Mouse (Mus musculus) liver, embryonic 13.5 days (tissue): ENCODE measurements around the gene E130308A19Rik. TPM values are rescaled to one million over a fixed set of nuclear protein-coding genes. Genes with fewer than 3 reads are reported as not detected.

Experiments
- ATAC-seq: fragments of 200-750 bp; cut with Nextera tagmentation; 2 replicates; pipeline ENCODE4 v1.8.0; 2017; ENCODE audit warnings: low read depth, mild to moderate bottlenecking, moderate number of reproducible peaks, moderate library complexity
- DNase-seq: peaks from one replicate; pipeline ENCODE4 v3.0.0; 2022
- H3K27ac ChIP-seq: fragments of 300-500 bp; sonication (generic); 2 replicates; pipeline ENCODE4 v1.5.1; 2015; ENCODE audit warnings: moderate library complexity, mild to moderate bottlenecking, inconsistent platforms
- H3K27me3 ChIP-seq: fragments of 300-500 bp; sonication (generic); 2 replicates; pipeline ENCODE4 v1.6.1; 2015; ENCODE audit warnings: mild to moderate bottlenecking, inconsistent platforms
- H3K36me3 ChIP-seq: fragments of 300-500 bp; sonication (generic); 2 replicates; pipeline ENCODE4 v1.6.1; 2015; ENCODE audit warnings: mild to moderate bottlenecking, inconsistent platforms
- H3K4me1 ChIP-seq: fragments of 300-500 bp; sonication (generic); replicated peaks from 2 replicates; pipeline ENCODE4 v1.6.1; 2015; ENCODE audit warnings: inconsistent platforms
- H3K4me2 ChIP-seq: fragments of 300-500 bp; sonication (generic); 2 replicates; pipeline ENCODE4 v1.6.1; 2015; ENCODE audit warnings: inconsistent platforms, mild to moderate bottlenecking, moderate library complexity
- H3K4me3 ChIP-seq: fragments of 300-500 bp; sonication (generic); replicated peaks from 2 replicates; pipeline ENCODE4 v1.5.1; 2015; ENCODE audit warnings: mild to moderate bottlenecking, inconsistent platforms
- H3K9ac ChIP-seq: fragments of 300-500 bp; sonication (generic); 2 replicates; pipeline ENCODE4 v1.6.1; 2015; ENCODE audit warnings: mild to moderate bottlenecking, inconsistent platforms
- H3K9me3 ChIP-seq: fragments of 300-500 bp; sonication (generic); replicated peaks from 2 replicates; pipeline ENCODE4 v1.6.1; 2016; ENCODE audit warnings: inconsistent platforms
- WGBS: fragments of 180-500 bp; shearing (Covaris S2); methylation state at CpG from one replicate; pipeline ENCODE4 v1.1.7; 2015; ENCODE audit not compliant: insufficient replicate concordance; 5-methylcytosine and 5-hydroxymethylcytosine counted together
- polyA plus RNA-seq: library from polyadenylated mRNA; unstranded; fragments of >200 nt; fragmentation: Nextera tagmentation; extraction: Ambion mirVana; gene quantifications from 2 replicates; pipeline ENCODE4 v1.2.1, GENCODE M21; 2015

E130308A19Rik gene
- 8.1 and 9.5 TPM in 2 replicates for polyA plus RNA-seq

DNA sequence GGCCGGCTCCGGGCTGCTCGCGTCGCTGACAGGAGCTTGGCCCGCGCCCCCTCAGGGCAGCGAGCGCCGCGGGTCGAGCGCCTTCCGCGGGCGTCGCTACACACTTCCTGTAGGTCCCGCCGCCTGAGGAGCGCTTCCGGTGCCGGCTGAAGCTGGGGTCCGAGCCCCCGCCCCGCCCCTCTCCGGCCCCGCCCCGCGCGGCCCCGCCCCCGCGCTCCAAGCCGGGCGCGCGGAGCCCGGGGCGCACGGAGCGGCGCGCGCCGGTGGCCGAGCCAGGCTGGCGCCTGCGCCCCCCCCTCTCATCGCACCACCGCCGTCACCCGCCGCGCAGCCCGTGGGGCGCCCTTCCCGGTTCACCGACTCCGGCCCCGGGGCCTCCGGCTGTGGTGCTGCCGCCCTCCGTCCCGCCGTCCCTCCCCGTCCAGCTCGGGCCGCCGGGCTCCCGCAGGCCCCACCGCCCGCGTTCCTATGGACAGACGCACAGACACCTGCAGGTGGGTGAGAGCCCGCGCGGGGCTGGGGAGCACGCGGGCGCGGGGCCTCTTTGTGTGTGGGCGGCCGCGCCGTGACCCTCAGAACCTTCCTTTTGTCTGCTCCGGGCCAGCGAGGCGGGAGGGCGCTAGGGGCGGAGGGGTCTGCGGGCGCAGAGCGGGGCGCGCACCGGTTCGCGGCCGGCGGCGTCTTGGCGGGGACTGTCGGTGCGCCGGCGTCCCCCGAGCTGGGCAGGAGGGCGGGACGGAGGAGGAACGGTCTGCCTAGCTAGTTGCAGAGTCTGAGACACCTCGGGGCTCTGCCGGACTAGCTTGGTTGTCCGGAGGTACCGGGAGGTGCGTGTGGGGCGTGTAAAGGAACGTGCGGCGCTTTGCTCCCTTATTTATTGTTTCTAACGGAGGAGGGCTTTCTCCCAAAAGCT is at the start of gene E130308A19Rik:
E130308A19Rik (plus strand) TSS at position 214 of the 913 bp plus-strand sequence.
- H3K36me3 ChIP-seq: no peaks in the 10 kb centered on the region
- H3K27me3 ChIP-seq: no peaks in the 10 kb centered on the region
- H3K9ac ChIP-seq: peak within 1 kb of the TSS; percentile 92
- H3K4me2 ChIP-seq: peak within 1 kb of the TSS; percentile 92
- peaks cover 50% of the 10 kb centered on the region for H3K4me1 ChIP-seq
- DNase-seq: peak; percentile 76
- peak within 1 kb of the TSS; percentile 98 for H3K4me3 ChIP-seq
- 0 out of 2 replicates have a peak, but pooled peaks cover 5% of the 10 kb centered on the region for H3K9me3 ChIP-seq
- 1% methylated on average over 97 of the region's 120 CpGs for WGBS
- peak; percentile 94 for ATAC-seq
- peak within 1 kb of the TSS; percentile 80 for H3K27ac ChIP-seq

DNA sequence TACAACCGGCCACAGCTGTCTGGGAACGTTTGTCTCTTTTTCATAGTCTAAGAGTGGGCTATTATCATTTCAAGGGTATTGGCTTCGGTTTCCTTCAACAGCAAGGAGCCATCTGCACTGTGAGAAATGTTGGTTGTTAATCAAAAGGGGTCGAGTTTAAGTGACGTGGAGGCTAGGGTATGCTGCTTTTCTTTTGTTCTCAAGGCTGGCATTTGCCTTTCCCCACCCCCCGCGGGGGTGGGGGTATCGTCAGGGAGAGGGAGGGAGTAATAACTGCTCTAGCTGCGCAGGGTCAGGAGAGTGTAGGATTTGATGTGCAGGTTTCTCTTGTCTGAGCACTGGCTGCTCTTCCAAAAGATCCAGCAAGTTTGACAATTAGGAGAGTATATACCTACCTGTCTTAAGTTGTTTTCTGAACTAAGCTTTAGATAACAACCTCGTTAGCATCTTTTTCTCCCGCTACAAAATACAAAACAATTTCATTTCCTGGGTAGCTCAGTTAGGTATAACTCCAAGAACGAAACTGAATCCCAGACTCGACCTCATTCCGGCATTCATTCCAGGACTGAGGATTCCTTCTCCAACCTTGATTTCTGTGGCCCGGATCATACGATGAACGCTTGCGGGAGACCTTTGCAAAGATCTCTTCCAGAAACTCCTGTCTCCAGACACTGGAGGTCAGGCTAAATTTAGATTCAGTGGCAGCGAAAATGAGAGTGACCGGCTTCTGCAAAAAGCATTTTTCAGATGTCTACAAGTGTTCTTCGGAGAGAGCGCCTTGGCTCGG is 45.3 kb upstream of the E130308A19Rik start:
- under 1% methylated on average over 23 of the region's 23 CpGs for WGBS
- Histone ChIP-seq H3K4me2 (peak overlapping the region; percentile 82), H3K4me3 (peak overlapping the region; percentile 71), H3K9ac (peak overlapping the region; percentile 68), H3K27ac (peak overlapping the region; percentile 84), H3K4me1 (peaks cover 17% of the 10 kb centered on the region), H3K27me3 (no peaks in the 10 kb centered on the region), H3K36me3 (no peaks in the 10 kb centered on the region), H3K9me3 (no peaks in the 10 kb centered on the region)
- DNase-seq (no peak), ATAC-seq (no peak)

DNA sequence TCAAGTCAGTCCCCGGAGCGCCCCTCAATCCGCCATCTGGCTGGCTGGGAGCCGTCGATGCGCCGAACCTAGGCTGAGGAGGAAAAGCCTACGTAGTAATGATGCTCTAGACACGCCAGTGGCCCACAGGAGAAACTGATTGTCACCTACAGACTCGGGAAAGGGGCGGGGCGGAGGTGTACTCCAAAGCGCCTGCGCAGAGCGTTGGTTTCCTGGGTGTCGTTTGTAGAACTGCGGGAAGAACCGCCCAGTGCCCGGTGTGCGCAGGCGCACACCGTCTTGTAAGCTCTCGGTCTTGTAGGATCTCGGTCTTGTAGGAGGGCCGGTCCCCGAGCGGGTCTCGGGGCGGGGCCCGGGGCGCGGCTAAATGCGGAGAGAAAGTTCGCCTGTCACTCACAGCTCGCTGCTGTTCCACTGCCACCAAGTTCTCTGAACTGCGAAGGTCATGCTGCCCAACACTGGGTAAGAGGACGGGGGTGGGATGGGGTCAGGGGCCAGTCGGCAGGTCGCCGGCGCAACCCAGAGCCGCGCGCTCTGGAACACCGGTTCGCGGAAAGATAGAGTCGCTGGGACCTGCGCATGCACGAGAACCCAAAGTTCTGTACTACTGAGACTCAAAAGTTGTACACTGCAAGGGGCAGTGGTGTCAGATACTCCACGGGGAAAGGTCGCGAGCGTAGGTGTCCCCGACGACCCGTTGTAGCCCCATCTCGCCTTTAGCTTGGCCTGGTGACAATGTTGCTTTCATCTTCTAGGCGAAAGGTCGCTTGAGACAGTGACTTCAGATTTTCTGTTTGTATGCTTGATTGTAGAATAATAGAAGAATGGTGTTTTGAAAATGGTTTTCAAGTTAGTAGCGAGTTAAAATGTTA is 44.5 kb upstream of the E130308A19Rik start, which contains the start of gene Hsdl2:
Hsdl2 (plus strand) TSS at position 250 of the 872 bp plus-strand sequence.
- under 1% methylated on average over 61 of the region's 61 CpGs for WGBS
- H3K9me3 ChIP-seq: no peaks in the 10 kb centered on the region

DNA sequence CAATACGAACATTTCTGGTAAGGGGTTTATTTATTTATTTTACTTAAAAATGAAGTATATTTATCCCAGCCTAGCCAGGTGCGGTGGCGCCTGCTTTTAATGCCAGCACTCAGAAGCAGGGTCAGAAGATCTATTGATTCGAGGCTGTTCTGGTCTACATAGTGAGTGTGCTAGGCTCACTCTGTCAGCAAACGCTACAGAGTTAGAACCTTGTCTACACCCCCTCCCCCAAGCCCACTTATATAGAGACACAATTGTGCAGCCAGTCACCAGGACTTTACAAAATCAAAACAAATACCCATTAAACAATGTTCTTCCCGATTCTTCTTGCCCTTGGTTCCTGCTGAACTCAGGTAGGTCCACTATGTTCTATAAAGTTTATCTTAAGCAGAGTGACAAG is 43.8 kb upstream of the E130308A19Rik start:
- peak overlapping the region; percentile 85 for H3K27ac ChIP-seq
- H3K36me3 ChIP-seq: no peaks in the 10 kb centered on the region
- H3K4me1 ChIP-seq: peaks cover 17% of the 10 kb centered on the region
- H3K4me3 ChIP-seq: peak overlapping the region; percentile 71
- 33% methylated on average over 6 of the region's 6 CpGs for WGBS
- H3K9ac ChIP-seq: peak overlapping the region; percentile 82
- DNase-seq: no peak
- no peaks in the 10 kb centered on the region for H3K27me3 ChIP-seq
- peak overlapping the region; percentile 82 for H3K4me2 ChIP-seq
- no peak for ATAC-seq
- H3K9me3 ChIP-seq: no peaks in the 10 kb centered on the region

More for the DNA sequence above, 44.5 kb upstream of the E130308A19Rik start, which contains the start of gene Hsdl2:
- H3K4me2 ChIP-seq: peak within 1 kb of the TSS; percentile 82
- peak within 1 kb of the TSS; percentile 71 for H3K4me3 ChIP-seq
- ATAC-seq: peak; percentile 96
- DNase-seq: peak; percentile 99
- no peaks in the 10 kb centered on the region for H3K36me3 ChIP-seq
- H3K27ac ChIP-seq: peak within 1 kb of the TSS; percentile 85
- peaks cover 17% of the 10 kb centered on the region for H3K4me1 ChIP-seq
- peak within 1 kb of the TSS; percentile 82 for H3K9ac ChIP-seq
- no peaks in the 10 kb centered on the region for H3K27me3 ChIP-seq

DNA sequence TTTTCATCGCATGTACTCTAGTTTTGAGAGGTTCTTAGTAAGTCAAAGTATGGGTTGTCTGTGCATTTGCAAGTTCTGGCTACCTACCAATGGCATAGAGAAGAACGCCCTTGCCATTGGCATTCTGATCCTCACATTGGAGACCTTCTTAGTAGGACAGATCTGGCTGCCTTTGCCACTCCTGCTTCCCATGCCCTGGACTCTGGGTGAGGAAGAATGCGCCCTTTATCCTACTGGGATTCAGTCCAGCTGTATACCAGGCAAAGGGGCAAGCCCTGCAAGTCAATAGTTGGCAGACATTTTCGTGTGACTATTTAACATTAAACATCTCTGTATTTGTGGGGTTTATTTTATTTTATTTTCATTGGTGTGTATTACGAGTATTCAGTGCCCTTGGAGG is 40.9 kb upstream of the E130308A19Rik start:
- Histone ChIP-seq H3K27me3 (no peaks in the 10 kb centered on the region), H3K27ac (no peak overlapping the region), H3K4me1 (peaks cover 15% of the 10 kb centered on the region), H3K36me3 (no peaks in the 10 kb centered on the region), H3K9me3 (no peaks in the 10 kb centered on the region), H3K4me2 (no peak overlapping the region), H3K9ac (no peak overlapping the region), H3K4me3 (no peak overlapping the region)
- DNase-seq (no peak), ATAC-seq (no peak)
- WGBS: 77% methylated on average over 5 of the region's 5 CpGs

DNA sequence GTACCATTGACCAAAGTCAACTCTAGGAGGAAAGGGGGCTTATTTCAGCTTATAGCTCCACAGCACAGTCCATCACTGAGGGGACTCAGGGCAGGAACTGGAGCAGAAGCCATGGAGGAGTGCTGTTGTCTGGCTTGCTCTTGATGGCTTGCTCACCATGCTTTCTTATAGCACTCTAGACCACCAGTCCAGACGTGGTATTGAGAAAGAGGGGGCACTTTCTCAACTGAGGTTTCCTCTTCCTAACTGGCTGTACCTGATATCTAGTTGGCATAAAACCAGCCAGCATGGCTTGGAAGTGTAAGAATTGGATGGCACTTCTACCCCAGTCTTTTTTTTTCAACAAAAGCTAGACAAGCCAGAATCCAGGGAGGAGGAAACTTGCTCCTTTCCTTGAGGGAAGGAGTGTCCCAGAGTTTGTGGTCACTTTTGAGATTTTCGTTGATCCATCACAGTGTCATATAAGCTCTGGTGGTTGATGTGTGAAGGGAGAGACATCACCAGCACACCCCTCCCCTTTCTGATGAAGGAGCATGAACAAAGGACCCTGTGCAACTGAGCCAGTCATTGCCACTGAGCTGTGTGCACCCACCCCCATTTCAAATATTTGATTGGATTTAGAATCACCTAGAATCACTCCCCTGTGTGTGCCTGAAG is 38.7 kb upstream of the E130308A19Rik start:
- Histone ChIP-seq H3K36me3 (no peaks in the 10 kb centered on the region), H3K27ac (no peak overlapping the region), H3K9me3 (no peaks in the 10 kb centered on the region), H3K4me2 (no peak overlapping the region), H3K4me3 (no peak overlapping the region), H3K4me1 (peaks cover 5% of the 10 kb centered on the region), H3K9ac (no peak overlapping the region), H3K27me3 (no peaks in the 10 kb centered on the region)
- DNase-seq (no peak), ATAC-seq (no peak)
- 52% methylated on average over 2 of the region's 2 CpGs for WGBS

DNA sequence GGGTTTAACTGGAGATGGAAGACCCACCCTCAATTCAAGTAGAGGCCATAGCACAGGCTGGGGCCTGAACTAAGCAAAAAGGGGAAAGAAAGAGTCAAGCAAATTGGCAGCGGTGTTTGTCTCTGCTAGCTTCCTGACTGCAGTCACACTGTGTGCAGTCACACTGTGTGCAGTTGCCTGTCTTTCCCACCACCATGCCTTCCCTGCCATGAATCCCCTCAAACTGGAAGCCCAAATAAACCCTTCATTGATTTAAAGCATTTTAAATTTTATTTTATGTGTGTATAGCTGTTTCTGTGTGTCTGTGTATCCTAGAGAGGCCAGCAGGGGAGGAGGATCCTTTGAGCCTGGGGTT is 38.2 kb upstream of the E130308A19Rik start:
- Histone ChIP-seq H3K27me3 (no peaks in the 10 kb centered on the region), H3K4me1 (peaks cover under 1% of the 10 kb centered on the region), H3K9ac (no peak overlapping the region), H3K36me3 (no peaks in the 10 kb centered on the region), H3K9me3 (no peaks in the 10 kb centered on the region), H3K4me3 (no peak overlapping the region), H3K27ac (no peak overlapping the region), H3K4me2 (no peak overlapping the region)
- DNase-seq: no peak
- no peak for ATAC-seq
- 92% methylated on average over 1 of the region's 1 CpGs for WGBS

DNA sequence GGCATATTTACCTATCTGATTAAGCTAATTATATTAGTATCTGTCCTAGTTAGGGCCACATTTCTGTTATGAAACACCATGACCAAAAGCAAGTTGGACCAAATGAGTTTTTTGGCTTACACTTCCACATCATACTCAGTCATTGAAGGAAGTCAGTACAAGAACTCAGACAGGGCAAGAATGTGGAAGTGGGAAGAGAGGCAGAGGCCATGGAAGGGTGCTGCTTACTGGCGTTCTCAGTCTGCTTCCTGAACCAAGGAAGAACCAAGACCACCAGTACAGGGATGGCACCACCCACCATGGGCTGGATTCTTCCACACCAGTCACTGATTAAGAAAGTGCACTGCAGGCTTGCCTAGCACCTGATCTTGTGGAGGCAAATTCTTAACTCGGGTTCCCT is 31.4 kb upstream of the E130308A19Rik start:
- no peak for ATAC-seq
- no peak for DNase-seq
- H3K36me3 ChIP-seq: 0 out of 2 replicates have a peak, but pooled peaks cover 5% of the 10 kb centered on the region
- H3K4me2 ChIP-seq: no peak overlapping the region
- H3K27me3 ChIP-seq: no peaks in the 10 kb centered on the region
- 48% methylated on average over 2 of the region's 2 CpGs for WGBS
- no peak overlapping the region for H3K27ac ChIP-seq
- no peak overlapping the region for H3K4me3 ChIP-seq
- H3K4me1 ChIP-seq: no peaks in the 10 kb centered on the region
- H3K9me3 ChIP-seq: no peaks in the 10 kb centered on the region
- no peak overlapping the region for H3K9ac ChIP-seq

DNA sequence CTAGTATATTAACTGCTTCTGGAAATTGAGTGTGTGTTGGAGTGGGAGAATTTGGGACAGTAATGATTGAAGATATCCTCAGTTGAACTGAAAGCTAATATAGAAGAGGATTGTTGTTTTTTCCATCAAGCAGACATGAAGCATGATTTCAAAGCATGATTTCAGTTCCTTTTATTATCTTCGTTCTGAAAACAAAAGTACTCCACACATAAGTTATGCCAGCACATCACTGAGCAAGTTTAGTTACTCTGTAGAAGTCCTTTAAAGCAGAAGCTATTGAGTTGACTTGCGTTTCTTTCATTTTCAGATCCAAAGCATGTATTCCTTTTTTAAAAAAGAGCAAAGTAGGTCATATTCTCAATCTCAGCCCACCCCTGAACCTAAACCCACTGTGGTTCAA is 29.5 kb upstream of the E130308A19Rik start:
- no peak overlapping the region for H3K4me2 ChIP-seq
- H3K27ac ChIP-seq: no peak overlapping the region
- no peaks in the 10 kb centered on the region for H3K27me3 ChIP-seq
- H3K4me3 ChIP-seq: no peak overlapping the region
- no peak for DNase-seq
- H3K36me3 ChIP-seq: 0 out of 2 replicates have a peak, but pooled peaks cover 5% of the 10 kb centered on the region
- no peak overlapping the region for H3K9ac ChIP-seq
- WGBS: 73% methylated on average over 2 of the region's 2 CpGs
- H3K4me1 ChIP-seq: no peaks in the 10 kb centered on the region
- no peaks in the 10 kb centered on the region for H3K9me3 ChIP-seq
- ATAC-seq: no peak

DNA sequence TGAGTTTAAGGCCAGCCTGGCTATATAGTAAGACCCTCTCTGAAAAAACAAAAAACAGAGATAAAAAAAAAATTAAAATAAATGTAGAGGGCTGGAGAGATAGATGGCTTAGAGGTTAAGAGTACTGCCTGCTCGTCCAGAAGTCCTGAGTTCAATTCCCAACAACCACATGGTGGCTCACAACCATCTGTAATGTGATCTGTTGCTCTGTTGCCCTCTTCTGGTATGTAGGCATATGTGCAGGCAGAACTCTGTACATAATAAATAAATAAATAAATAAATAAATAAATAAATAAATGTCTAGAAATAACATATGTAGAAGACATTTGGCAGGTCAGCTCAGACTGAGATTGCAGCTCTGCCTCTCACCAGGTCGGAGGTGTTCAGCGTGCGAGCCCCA is 23.3 kb upstream of the E130308A19Rik start:
- Histone ChIP-seq H3K27me3 (no peaks in the 10 kb centered on the region), H3K36me3 (0 out of 2 replicates have a peak, but pooled peaks cover 3% of the 10 kb centered on the region), H3K27ac (no peak overlapping the region), H3K9ac (no peak overlapping the region), H3K4me1 (peaks cover 20% of the 10 kb centered on the region), H3K4me3 (no peak overlapping the region), H3K4me2 (no peak overlapping the region), H3K9me3 (no peaks in the 10 kb centered on the region)
- DNase-seq: no peak
- 77% methylated on average over 4 of the region's 4 CpGs for WGBS
- no peak for ATAC-seq
